Mouse (Mus musculus) embryonic facial prominence, embryonic 14.5 days (tissue): ENCODE measurements around the gene Sohlh1. TPM values are rescaled to one million over a fixed set of nuclear protein-coding genes. Genes with fewer than 3 reads are reported as not detected.

Experiments used
- ATAC-seq: fragments of 200-750 bp; cut with Nextera tagmentation; 2 replicates; pipeline ENCODE4 v1.8.0; 2017; ENCODE audit warnings: low read depth, moderate number of reproducible peaks, moderate TSS enrichment
- DNase-seq: peaks from one replicate; pipeline ENCODE4 v3.0.0-alpha.2; 2015; ENCODE audit warnings: low spot score
- H3K27ac ChIP-seq: fragments of 300-500 bp; sonication (generic); replicated peaks from 2 replicates; pipeline ENCODE4 v1.5.1; 2014; ENCODE audit warnings: low read depth, mild to moderate bottlenecking, low read length, moderate library complexity
- H3K27me3 ChIP-seq: fragments of 300-500 bp; sonication (generic); replicated peaks from 2 replicates; pipeline ENCODE4 v1.6.1; 2014; ENCODE audit warnings: low read length; ENCODE audit not compliant: control insufficient read depth, insufficient read depth
- H3K36me3 ChIP-seq: fragments of 300-500 bp; sonication (generic); 2 replicates; pipeline ENCODE4 v1.6.1; 2014; ENCODE audit warnings: low read length, mixed read lengths; ENCODE audit not compliant: control insufficient read depth, insufficient read depth
- H3K4me1 ChIP-seq: fragments of 300-500 bp; sonication (generic); 2 replicates; pipeline ENCODE4 v1.6.1; 2014; ENCODE audit warnings: antibody characterized with exemption, low read length; ENCODE audit not compliant: control insufficient read depth, insufficient read depth
- H3K4me2 ChIP-seq: fragments of 300-500 bp; sonication (generic); 2 replicates; pipeline ENCODE4 v1.6.1; 2014; ENCODE audit warnings: low read depth, mild to moderate bottlenecking, low read length, moderate library complexity, mixed read lengths
- H3K4me3 ChIP-seq: fragments of 300-500 bp; sonication (generic); 2 replicates; pipeline ENCODE4 v1.5.1; 2014; ENCODE audit warnings: low read depth, mild to moderate bottlenecking, low read length
- H3K9ac ChIP-seq: fragments of 300-500 bp; sonication (generic); 2 replicates; pipeline ENCODE4 v1.6.1; 2014; ENCODE audit warnings: low read depth, mild to moderate bottlenecking, low read length, moderate library complexity, mixed read lengths
- H3K9me3 ChIP-seq: fragments of 300-500 bp; sonication (generic); 2 replicates; pipeline ENCODE4 v1.6.1; 2016; ENCODE audit warnings: low read length; ENCODE audit not compliant: control insufficient read depth
- WGBS: fragments of 180-500 bp; shearing (Covaris S2); extraction: QIAGEN DNeasy Blood & Tissue Kit; methylation state at CpG from one replicate; pipeline ENCODE4 v1.1.7; 2014; 5-methylcytosine and 5-hydroxymethylcytosine counted together
- polyA plus RNA-seq: library from polyadenylated mRNA; unstranded; fragments of >200 nt; fragmentation: Nextera tagmentation; extraction: Ambion mirVana; gene quantifications from 2 replicates; pipeline ENCODE4 v1.2.1, GENCODE M21; 2014

Gene Sohlh1
- polyA plus RNA-seq, 1 experiment from 2014 or later = not detected

DNA sequence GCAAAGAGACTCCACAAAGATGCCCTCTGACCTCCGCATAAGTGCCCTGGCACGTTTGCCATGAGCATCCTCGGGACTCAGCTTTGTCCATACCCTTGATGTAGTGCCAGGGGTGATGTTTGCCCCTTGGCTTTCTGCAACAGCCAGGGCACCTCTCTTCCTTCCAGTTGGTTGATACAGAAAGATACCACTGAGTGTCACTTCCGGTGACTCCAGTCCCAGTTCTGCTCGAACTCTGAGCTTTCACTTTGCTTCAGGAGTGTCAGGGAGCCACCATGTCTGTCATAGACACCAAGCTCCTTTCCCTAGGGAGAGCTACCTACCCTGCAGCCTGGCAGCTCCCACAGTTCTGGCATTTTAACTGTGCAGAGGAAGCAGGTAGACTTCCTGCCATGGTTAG lies 7.0 kb upstream of the Sohlh1 start:
- Histone ChIP-seq H3K36me3 (no peaks in the 10 kb centered on the region), H3K27ac (no peak overlapping the region), H3K4me2 (no peak overlapping the region), H3K4me1 (0 out of 2 replicates have a peak, but pooled peaks cover 6% of the 10 kb centered on the region), H3K27me3 (no peaks in the 10 kb centered on the region), H3K9ac (no peak overlapping the region), H3K9me3 (no peaks in the 10 kb centered on the region), H3K4me3 (no peak overlapping the region)
- ATAC-seq (no peak), DNase-seq (no peak)
- WGBS = 71% methylated on average over 5 of the region's 5 CpGs

DNA sequence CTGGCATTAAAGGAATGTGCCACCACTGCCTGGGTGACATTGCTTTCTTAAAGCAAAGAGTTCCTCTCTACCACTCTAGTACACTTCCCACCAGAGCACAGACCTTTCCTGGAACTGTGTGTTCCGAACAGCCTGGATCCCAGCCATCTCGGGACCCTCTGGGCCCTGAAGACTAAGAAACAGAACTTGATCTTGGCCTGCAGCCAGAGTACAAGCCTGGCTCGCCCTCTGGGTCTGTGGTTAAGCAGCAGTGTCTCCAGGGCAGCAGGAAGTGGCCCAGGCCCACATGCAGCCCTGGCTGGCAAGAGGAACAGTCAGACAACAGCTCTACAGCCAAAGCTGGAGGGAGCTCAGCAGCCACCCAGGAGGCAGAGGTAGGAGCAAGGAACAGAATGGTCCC lies 5.6 kb upstream of the Sohlh1 start:
- H3K36me3 ChIP-seq = no peaks in the 10 kb centered on the region
- H3K27ac ChIP-seq = no peak overlapping the region
- no peak overlapping the region for H3K9ac ChIP-seq
- no peak overlapping the region for H3K4me2 ChIP-seq
- H3K27me3 ChIP-seq = no peaks in the 10 kb centered on the region
- ATAC-seq (no peak), DNase-seq (peak; percentile 20)
- H3K4me1 ChIP-seq = 0 out of 2 replicates have a peak, but pooled peaks cover 6% of the 10 kb centered on the region
- no peak overlapping the region for H3K4me3 ChIP-seq
- 29% methylated on average over 3 of the region's 3 CpGs for WGBS
- H3K9me3 ChIP-seq = no peaks in the 10 kb centered on the region

DNA sequence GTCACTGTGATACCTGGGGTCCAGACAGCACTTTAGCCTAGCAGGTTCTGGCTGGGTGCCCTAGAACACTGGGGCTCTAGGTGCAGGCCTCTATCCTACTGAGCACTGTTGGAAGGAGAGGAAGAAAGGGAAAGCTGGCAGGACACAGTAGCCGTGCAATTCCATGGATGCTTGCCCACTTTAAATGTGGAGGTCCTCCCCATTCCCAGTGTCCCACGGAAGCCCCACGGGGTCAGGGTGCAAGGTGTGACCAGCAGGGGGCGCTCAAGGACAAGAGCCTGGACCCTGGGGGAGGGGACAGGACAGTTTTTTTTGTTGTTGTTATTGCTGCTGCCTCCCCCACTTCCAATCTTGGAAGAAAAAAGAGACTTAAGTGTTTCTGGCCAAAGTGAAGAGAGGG lies 3.3 kb upstream of the Sohlh1 start:
- H3K36me3 ChIP-seq = no peaks in the 10 kb centered on the region
- 0 out of 2 replicates have a peak, but pooled peaks cover 10% of the 10 kb centered on the region for H3K4me1 ChIP-seq
- no peak overlapping the region for H3K27ac ChIP-seq
- no peak for ATAC-seq
- H3K9ac ChIP-seq = no peak overlapping the region
- DNase-seq = no peak
- H3K4me2 ChIP-seq = no peak overlapping the region
- H3K4me3 ChIP-seq = no peak overlapping the region
- H3K27me3 ChIP-seq = no peaks in the 10 kb centered on the region
- WGBS = 9% methylated on average over 4 of the region's 4 CpGs
- no peaks in the 10 kb centered on the region for H3K9me3 ChIP-seq

DNA sequence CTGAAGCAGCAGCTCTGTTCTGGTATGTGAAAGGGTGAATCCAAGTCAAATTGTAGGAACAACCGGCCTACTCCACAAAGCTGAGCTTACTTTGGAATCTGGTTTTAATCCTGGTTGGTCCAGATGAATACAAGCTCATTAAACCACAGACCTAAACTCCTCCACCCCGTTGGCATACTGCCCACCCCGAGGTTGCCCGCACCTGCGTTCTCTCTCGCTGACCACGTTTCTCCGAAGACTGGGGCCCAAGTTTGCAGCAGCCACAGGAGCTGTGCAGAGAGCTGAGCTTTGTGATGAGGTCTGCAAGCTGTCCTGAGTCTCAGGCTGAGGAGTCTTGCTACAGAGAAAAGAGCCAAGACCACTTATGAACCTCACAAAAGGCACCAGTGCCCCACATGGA lies 532 bp downstream of the Sohlh1 start:
- Histone ChIP-seq H3K27ac (no peak overlapping the region), H3K36me3 (no peaks in the 10 kb centered on the region), H3K27me3 (no peaks in the 10 kb centered on the region), H3K9ac (no peak overlapping the region), H3K4me1 (0 out of 2 replicates have a peak, but pooled peaks cover 5% of the 10 kb centered on the region), H3K9me3 (no peaks in the 10 kb centered on the region), H3K4me3 (no peak overlapping the region), H3K4me2 (no peak overlapping the region)
- ATAC-seq (peak; percentile 60; the same call in 1 of the 2 replicates), DNase-seq (peak; percentile 37)
- WGBS = 55% methylated on average over 8 of the region's 8 CpGs

DNA sequence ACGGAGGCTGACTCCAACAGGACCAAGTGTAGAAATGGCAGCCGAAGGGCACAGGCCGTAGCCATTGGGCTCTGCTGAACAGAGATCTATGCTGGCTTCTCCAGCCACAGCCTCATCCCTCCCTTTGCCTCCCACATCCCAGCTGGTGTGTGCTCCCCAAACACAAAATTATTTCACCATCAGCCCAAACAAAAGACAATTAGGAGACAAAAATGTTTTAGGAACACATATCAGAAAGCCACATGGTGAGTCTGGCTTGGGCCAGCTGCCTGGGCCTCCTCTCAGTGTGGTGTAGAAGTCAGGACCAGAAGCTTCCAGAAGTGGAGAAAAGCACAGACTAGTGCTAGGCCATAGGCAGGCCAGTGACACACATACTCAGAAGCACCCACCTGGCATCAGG lies 3.0 kb downstream of the Sohlh1 start:
- ATAC-seq = no peak

DNA sequence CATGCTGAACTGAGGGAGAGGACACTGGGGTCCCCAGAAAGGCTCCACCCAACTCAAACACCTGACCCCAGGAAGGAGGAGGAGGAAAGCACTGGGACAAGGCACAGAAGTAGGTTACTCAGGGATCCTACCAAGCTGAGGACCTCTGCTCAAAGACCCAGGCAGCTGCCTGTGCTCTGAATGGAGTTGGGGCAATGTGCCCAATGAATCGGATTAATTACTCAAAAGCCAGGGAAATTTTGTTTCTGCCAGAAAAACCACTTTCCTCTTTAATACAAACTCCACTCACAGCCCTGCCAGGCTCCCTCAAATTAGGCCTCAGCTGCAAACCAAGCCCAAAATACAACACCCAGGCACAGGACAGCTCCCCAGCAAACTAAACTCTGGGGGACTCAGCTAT lies 4.3 kb downstream of the Sohlh1 start:
- Histone ChIP-seq H3K27ac (no peak overlapping the region), H3K4me1 (0 out of 2 replicates have a peak, but pooled peaks cover 5% of the 10 kb centered on the region), H3K36me3 (no peaks in the 10 kb centered on the region), H3K9me3 (no peaks in the 10 kb centered on the region), H3K27me3 (no peaks in the 10 kb centered on the region), H3K4me2 (no peak overlapping the region), H3K9ac (no peak overlapping the region), H3K4me3 (no peak overlapping the region)
- WGBS = 65% methylated on average over 1 of the region's 1 CpGs
- DNase-seq = no peak
- no peak for ATAC-seq

More for the DNA sequence above, 3.0 kb downstream of the Sohlh1 start:
- no peak for DNase-seq
- no peaks in the 10 kb centered on the region for H3K36me3 ChIP-seq
- WGBS = 72% methylated on average over 2 of the region's 3 CpGs
- no peaks in the 10 kb centered on the region for H3K9me3 ChIP-seq
- H3K4me2 ChIP-seq = no peak overlapping the region
- H3K4me1 ChIP-seq = 0 out of 2 replicates have a peak, but pooled peaks cover 5% of the 10 kb centered on the region
- H3K9ac ChIP-seq = no peak overlapping the region
- H3K27ac ChIP-seq = no peak overlapping the region
- H3K4me3 ChIP-seq = no peak overlapping the region
- no peaks in the 10 kb centered on the region for H3K27me3 ChIP-seq

DNA sequence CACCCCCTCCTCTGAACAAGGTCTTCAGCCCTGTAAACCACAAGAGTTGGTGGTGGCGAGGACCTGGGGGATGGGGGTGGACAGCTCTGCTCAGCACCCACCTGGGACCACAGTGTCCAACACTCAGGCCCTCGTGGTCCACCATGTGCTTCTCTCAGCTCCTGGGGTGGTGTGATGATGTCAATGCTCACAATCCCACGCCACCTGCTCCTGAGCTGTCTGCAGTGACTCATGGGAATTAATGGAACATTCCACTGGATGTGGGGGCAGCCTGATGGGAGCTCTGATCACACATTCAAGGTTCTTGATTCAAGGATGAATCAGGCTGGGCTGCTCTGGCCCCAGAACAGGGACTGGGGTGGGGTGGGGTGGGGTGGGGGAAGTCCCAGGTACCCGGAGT lies 4.9 kb downstream of the Sohlh1 start:
- H3K4me3 ChIP-seq = no peak overlapping the region
- H3K27me3 ChIP-seq = no peaks in the 10 kb centered on the region
- no peaks in the 10 kb centered on the region for H3K36me3 ChIP-seq
- H3K27ac ChIP-seq = no peak overlapping the region
- 0 out of 2 replicates have a peak, but pooled peaks cover 5% of the 10 kb centered on the region for H3K4me1 ChIP-seq
- no peak overlapping the region for H3K4me2 ChIP-seq
- no peak for ATAC-seq
- WGBS = 72% methylated on average over 4 of the region's 4 CpGs
- no peak for DNase-seq
- H3K9ac ChIP-seq = no peak overlapping the region
- H3K9me3 ChIP-seq = no peaks in the 10 kb centered on the region

DNA sequence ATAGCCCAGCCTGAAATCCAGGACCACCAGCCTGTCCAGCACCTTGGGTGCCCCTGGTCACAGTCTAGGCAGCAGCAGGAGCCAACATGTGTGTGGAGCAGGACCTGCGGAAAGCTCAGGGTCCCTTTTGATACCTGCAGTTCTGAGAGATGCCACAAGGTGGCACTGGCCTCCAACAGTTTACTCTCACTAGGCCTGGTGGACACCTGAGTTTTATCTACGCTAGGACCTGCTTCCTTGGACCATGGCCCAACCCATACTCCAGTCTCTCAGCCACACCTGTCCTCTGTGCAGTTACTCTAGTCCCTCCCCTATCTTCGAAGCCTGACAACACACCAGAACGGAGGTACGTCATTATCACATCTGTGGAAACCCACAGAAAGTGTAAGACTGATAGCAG lies 10.8 kb downstream of the Sohlh1 start:
- Histone ChIP-seq H3K27ac (no peak overlapping the region), H3K36me3 (no peaks in the 10 kb centered on the region), H3K4me2 (no peak overlapping the region), H3K4me1 (no peaks in the 10 kb centered on the region), H3K9ac (no peak overlapping the region), H3K27me3 (no peaks in the 10 kb centered on the region), H3K9me3 (no peaks in the 10 kb centered on the region), H3K4me3 (no peak overlapping the region)
- peak; percentile 59 for DNase-seq
- ATAC-seq = peak; percentile 60; the same call in 1 of the 2 replicates
- 37% methylated on average over 5 of the region's 5 CpGs for WGBS

DNA sequence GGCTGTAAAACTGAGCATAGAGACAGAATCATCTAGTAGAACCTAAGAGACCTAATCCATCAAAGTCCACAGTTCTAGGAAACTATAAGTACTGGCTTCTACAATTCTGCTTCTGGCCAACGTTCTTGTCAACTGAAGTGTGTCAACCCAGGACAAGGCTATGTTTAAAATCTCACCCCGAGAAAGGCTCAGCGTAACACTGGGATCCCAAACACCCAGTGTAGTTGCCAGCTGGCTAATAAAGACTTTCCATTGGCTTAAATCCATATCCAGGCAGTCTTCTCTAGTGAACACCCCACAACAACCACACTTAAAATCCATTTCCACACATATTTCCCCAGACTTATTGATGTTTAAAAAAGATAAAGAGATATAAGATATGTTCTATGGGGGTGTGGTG lies 16.3 kb downstream of the Sohlh1 start:
- no peak overlapping the region for H3K4me3 ChIP-seq
- ATAC-seq (no peak), DNase-seq (no peak)
- no peak overlapping the region for H3K9ac ChIP-seq
- no peaks in the 10 kb centered on the region for H3K36me3 ChIP-seq
- WGBS = 82% methylated on average over 3 of the region's 3 CpGs
- H3K4me2 ChIP-seq = no peak overlapping the region
- H3K9me3 ChIP-seq = no peaks in the 10 kb centered on the region
- H3K4me1 ChIP-seq = no peaks in the 10 kb centered on the region
- H3K27me3 ChIP-seq = no peaks in the 10 kb centered on the region
- H3K27ac ChIP-seq = no peak overlapping the region
